Mouse (Mus musculus): ENCODE results near the gene Tnxb. TPM values are rescaled to one million over a fixed set of nuclear protein-coding genes. Genes with fewer than 3 reads are reported as not detected.

Tnxb gene
- polyA plus RNA-seq, 2 experiments from 2014 or later: not detected

- ATAC-seq: no peak
Measured at GRCm38 (mm10) chr17:34643944-34644343, 26.4 kb upstream of the Tnxb start.

- ATAC-seq: peak; percentile 85
Measured at GRCm38 (mm10) chr17:34644608-34645007, 25.7 kb upstream of the Tnxb start, which contains the start of gene Fkbpl. Gene Fkbpl, plus strand, starts transcription at chr17:34644764.

GRCm38 (mm10) chr17:34645256-34645829 lies 25.0 kb upstream of the Tnxb start:
- no peak for ATAC-seq

- ATAC-seq: no peak
Measured at GRCm38 (mm10) chr17:34645831-34646511, 24.4 kb upstream of the Tnxb start.

- ATAC-seq: peak; percentile 94
Measured at GRCm38 (mm10) chr17:34646906-34647787, 23.2 kb upstream of the Tnxb start, which contains the start of gene Atf6b. Gene Atf6b, plus strand, starts transcription at chr17:34647146.

- ATAC-seq: no peak
Measured at GRCm38 (mm10) chr17:34648141-34648890, 22.0 kb upstream of the Tnxb start.

GRCm38 (mm10) chr17:34649106-34649864 lies 21.1 kb upstream of the Tnxb start:
- no peak for ATAC-seq

- no peak for ATAC-seq
Measured at GRCm38 (mm10) chr17:34650781-34651180, 19.6 kb upstream of the Tnxb start.

GRCm38 (mm10) chr17:34651507-34652221 lies 18.7 kb upstream of the Tnxb start:
- ATAC-seq: no peak

GRCm38 (mm10) chr17:34652546-34652945 lies 17.8 kb upstream of the Tnxb start:
- ATAC-seq: no peak

GRCm38 (mm10) chr17:34652985-34653384 lies 17.4 kb upstream of the Tnxb start:
- no peak for ATAC-seq

- ATAC-seq: no peak
Measured at GRCm38 (mm10) chr17:34653746-34654285, 16.5 kb upstream of the Tnxb start.

GRCm38 (mm10) chr17:34654392-34654791 lies 15.9 kb upstream of the Tnxb start:
- no peak for ATAC-seq

GRCm38 (mm10) chr17:34655160-34655559 lies 15.2 kb upstream of the Tnxb start:
- no peak for ATAC-seq

GRCm38 (mm10) chr17:34655581-34655991 lies 14.7 kb upstream of the Tnxb start:
- ATAC-seq: no peak

GRCm38 (mm10) chr17:34656666-34657065 lies 13.7 kb upstream of the Tnxb start:
- ATAC-seq: no peak

GRCm38 (mm10) chr17:34657271-34657670 lies 13.1 kb upstream of the Tnxb start:
- ATAC-seq: no peak

- ATAC-seq: no peak
Measured at GRCm38 (mm10) chr17:34658145-34658544, 12.2 kb upstream of the Tnxb start.

GRCm38 (mm10) chr17:34658591-34658990 lies 11.7 kb upstream of the Tnxb start:
- no peak for ATAC-seq

GRCm38 (mm10) chr17:34659181-34659896 lies 11.0 kb upstream of the Tnxb start:
- no peak for ATAC-seq

All from CD4-positive, CD25-positive, alpha-beta regulatory T cell, adult 4 months (primary cell).